Mouse (Mus musculus) spleen, adult 2 months (tissue): ENCODE measurements around the gene Sema6c. TPM values are rescaled to one million over a fixed set of nuclear protein-coding genes. Genes with fewer than 3 reads are reported as not detected.

ENCODE experiments used
- DNase-seq, 2 experiments: peaks; one replicate each; pipeline versions ENCODE4 v3.0.0 to v3.0.0-alpha.2; 2012 to 2021; ENCODE audit warnings: low spot score in 2 of 2, low read depth in 1 of 2
- H3K27ac ChIP-seq: fragments of 200-500 bp; 2 replicates; pipeline ENCODE4 v1.5.1; 2012; ENCODE audit warnings: low read length, inconsistent platforms; ENCODE audit not compliant: insufficient read depth
- H3K27me3 ChIP-seq: fragments of 200-500 bp; 2 replicates; pipeline ENCODE4 v1.6.1; 2012; ENCODE audit warnings: mild to moderate bottlenecking, moderate library complexity, low read length, inconsistent platforms; ENCODE audit not compliant: control insufficient read depth, insufficient read depth
- H3K36me3 ChIP-seq: fragments of 200-500 bp; 2 replicates; pipeline ENCODE4 v1.6.1; 2012; ENCODE audit warnings: mild to moderate bottlenecking, low read length, inconsistent platforms; ENCODE audit not compliant: control insufficient read depth, insufficient read depth
- H3K4me1 ChIP-seq: fragments of 200-500 bp; 2 replicates; pipeline ENCODE4 v1.6.1; 2011; ENCODE audit warnings: inconsistent platforms; ENCODE audit not compliant: control insufficient read depth, insufficient read depth, insufficient read length
- H3K4me3 ChIP-seq: fragments of 200-500 bp; 2 replicates; pipeline ENCODE4 v1.5.1; 2011; ENCODE audit warnings: mild to moderate bottlenecking, inconsistent platforms; ENCODE audit not compliant: insufficient read depth, insufficient read length; ENCODE audit errors: extremely low read depth
- CTCF ChIP-seq: fragments of 200-500 bp; IDR thresholded peaks from 2 replicates; pipeline ENCODE4 v1.5.1; 2011; ENCODE audit warnings: mild to moderate bottlenecking, inconsistent platforms; ENCODE audit not compliant: insufficient read depth, insufficient read length, insufficient replicate concordance; ENCODE audit errors: extremely low read depth
- POLR2A ChIP-seq: fragments of 200-500 bp; IDR thresholded peaks from 2 replicates; pipeline ENCODE4 v1.6.1; 2011; ENCODE audit warnings: low read depth, low read length, inconsistent platforms
- WGBS: fragments of 180-500 bp; shearing (Covaris S2); methylation state at CpG from one replicate; pipeline ENCODE4 v1.1.7; 2018; 5-methylcytosine and 5-hydroxymethylcytosine counted together
- polyA plus RNA-seq: library from polyadenylated mRNA; depleted of rRNA; stranded (reverse); fragments of >200 nt; gene quantifications from 2 replicates; pipeline ENCODE4 v1.2.3, GENCODE M21; 2012

Gene Sema6c
- polyA plus RNA-seq, 1 experiment = 2.2 TPM

DNA sequence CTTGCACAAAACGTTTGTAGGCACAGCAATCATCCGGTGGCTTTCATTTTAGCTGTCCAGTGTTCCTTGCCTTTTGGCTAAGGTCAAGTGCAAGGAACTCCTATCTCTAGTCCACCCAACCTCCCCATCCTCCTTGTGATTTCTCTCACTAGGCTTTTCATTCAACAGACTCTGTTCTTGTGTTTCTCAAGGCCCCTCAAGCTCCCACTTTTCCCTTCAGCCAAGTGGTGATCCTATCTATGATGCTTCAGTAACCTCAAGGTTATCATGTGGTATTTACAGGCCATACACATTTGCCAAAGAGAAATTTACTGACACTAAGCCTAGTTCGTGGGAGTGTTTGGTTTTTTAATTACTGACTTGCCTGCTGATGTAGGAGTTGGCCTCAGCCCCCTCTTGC is 19.6 kb downstream of the Sema6c start:
- H3K4me3 ChIP-seq = no peak overlapping the region

GRCm38 (mm10) chr3:95181841-95182240 is 21.6 kb downstream of the Sema6c start:
- H3K4me3 ChIP-seq = no peak overlapping the region
- peaks cover 10% of the 10 kb centered on the region for H3K36me3 ChIP-seq
- WGBS = 80% methylated on average over 1 of the region's 1 CpGs
- H3K27ac ChIP-seq = no peak overlapping the region
- DNase-seq = no peak
- H3K4me1 ChIP-seq = no peaks in the 10 kb centered on the region
- no peaks in the 10 kb centered on the region for H3K27me3 ChIP-seq
- TF ChIP-seq CTCF (no peak), POLR2A (no peak)

More for the DNA sequence above, 19.6 kb downstream of the Sema6c start:
- no peaks in the 10 kb centered on the region for H3K27me3 ChIP-seq
- TF ChIP-seq CTCF = no peak
- no peak for TF ChIP-seq POLR2A
- no peaks in the 10 kb centered on the region for H3K4me1 ChIP-seq
- peaks cover 3% of the 10 kb centered on the region; the same call in 1 of the 2 replicates for H3K36me3 ChIP-seq
- WGBS = 69% methylated on average over 3 of the region's 3 CpGs
- DNase-seq = no peak
- H3K27ac ChIP-seq = no peak overlapping the region

GRCm38 (mm10) chr3:95184796-95185577 is 24.7 kb downstream of the Sema6c start:
- H3K36me3 ChIP-seq = peaks cover 28% of the 10 kb centered on the region
- WGBS = 71% methylated on average over 9 of the region's 9 CpGs
- no peak for DNase-seq
- H3K27ac ChIP-seq = no peak overlapping the region
- no peaks in the 10 kb centered on the region for H3K27me3 ChIP-seq
- H3K4me3 ChIP-seq = no peak overlapping the region
- no peak for TF ChIP-seq POLR2A
- TF ChIP-seq CTCF = no peak
- H3K4me1 ChIP-seq = no peaks in the 10 kb centered on the region

GRCm38 (mm10) chr3:95186100-95186499 is 25.8 kb downstream of the Sema6c start:
- no peak overlapping the region for H3K4me3 ChIP-seq
- WGBS = 88% methylated on average over 2 of the region's 2 CpGs
- H3K27me3 ChIP-seq = no peaks in the 10 kb centered on the region
- no peak for DNase-seq
- peaks cover 28% of the 10 kb centered on the region for H3K36me3 ChIP-seq
- no peak overlapping the region for H3K27ac ChIP-seq
- TF ChIP-seq CTCF (no peak), POLR2A (no peak)
- H3K4me1 ChIP-seq = no peaks in the 10 kb centered on the region

GRCm38 (mm10) chr3:95186888-95187287 is 26.6 kb downstream of the Sema6c start:
- 95% methylated on average over 6 of the region's 6 CpGs for WGBS
- no peak for DNase-seq
- Histone ChIP-seq H3K4me1 (no peaks in the 10 kb centered on the region), H3K4me3 (no peak overlapping the region), H3K27ac (no peak overlapping the region), H3K36me3 (peaks cover 29% of the 10 kb centered on the region), H3K27me3 (no peaks in the 10 kb centered on the region)
- TF ChIP-seq POLR2A (no peak), CTCF (no peak)

DNA sequence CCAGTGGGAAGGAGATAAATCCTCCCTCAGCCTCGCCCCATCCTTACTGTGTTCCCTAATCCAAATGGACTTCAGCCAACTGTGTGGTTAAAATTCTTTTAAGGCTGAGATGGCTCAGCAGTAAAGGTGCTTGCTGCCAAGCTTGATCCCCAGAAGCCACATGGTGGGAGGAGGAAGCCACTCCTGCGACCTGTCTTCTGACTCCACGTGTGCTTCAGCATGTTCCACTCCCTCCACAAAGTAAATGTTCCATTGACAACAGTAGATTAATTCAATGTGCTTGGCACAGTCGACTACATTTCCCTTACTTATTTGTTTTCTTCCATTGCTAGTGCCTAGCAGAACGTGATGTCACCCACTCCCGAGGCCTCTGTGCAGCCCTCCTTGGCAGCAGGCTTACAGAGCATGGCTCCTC is 34.5 kb downstream of the Sema6c start:
- Histone ChIP-seq H3K4me3 (no peak overlapping the region), H3K36me3 (peaks cover 36% of the 10 kb centered on the region), H3K27ac (no peak overlapping the region), H3K27me3 (no peaks in the 10 kb centered on the region), H3K4me1 (no peaks in the 10 kb centered on the region)
- WGBS = 86% methylated on average over 6 of the region's 6 CpGs
- no peak for DNase-seq
- TF ChIP-seq CTCF (no peak), POLR2A (no peak)

GRCm38 (mm10) chr3:95195772-95196171 is 35.5 kb downstream of the Sema6c start:
- DNase-seq = no peak
- TF ChIP-seq POLR2A = no peak
- H3K27me3 ChIP-seq = no peaks in the 10 kb centered on the region
- WGBS = 95% methylated on average over 2 of the region's 2 CpGs
- H3K4me3 ChIP-seq = no peak overlapping the region
- H3K27ac ChIP-seq = no peak overlapping the region
- peaks cover 38% of the 10 kb centered on the region for H3K36me3 ChIP-seq
- no peaks in the 10 kb centered on the region for H3K4me1 ChIP-seq
